In the genomic region with DNA sequence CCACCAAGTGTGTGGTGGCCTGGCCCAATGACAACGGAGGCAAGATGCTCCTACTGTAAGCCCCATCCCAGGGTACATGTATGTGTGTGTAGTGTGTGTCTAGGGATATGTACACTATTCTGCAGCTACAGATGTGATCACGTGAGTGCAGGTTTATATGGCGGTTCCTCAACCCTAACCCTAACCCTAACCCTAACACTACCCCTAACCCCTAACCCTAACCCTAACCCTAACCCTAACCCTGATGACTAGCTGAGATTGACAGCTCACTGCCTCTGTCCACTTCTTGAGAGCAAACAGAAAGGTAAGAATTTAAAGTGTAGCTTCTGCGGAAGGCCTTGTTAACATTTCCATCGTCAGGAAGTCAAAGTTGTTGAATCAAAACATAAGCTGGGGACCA, we compare ENCODE assay signal across 34 mouse cellular contexts. TPM values are rescaled to one million over a fixed set of nuclear protein-coding genes. Genes with fewer than 3 reads are reported as not detected.
"Had no signal": no experiment of that assay in that cellular context is flagged by ENCODE, and none has a peak within 500 bp of the region (broad histone marks: within the 10 kb centered on the region; RNA-seq: fewer than 3 reads in every experiment).

No protein-coding gene starts in this region.

- H3K27ac ChIP-seq: heart, adult 2 months; heart, embryonic 13.5 days; heart, embryonic 15.5 days; hindbrain, embryonic 13.5 days; hindbrain, embryonic 15.5 days; hindbrain, postnatal 0 days; intestine, embryonic 15.5 days; kidney, embryonic 15.5 days; kidney, postnatal 0 days; left cerebral cortex, adult 2 months; limb, embryonic 10.5 days; limb, embryonic 12.5 days; liver, embryonic 13.5 days had no signal

- H3K27me3 ChIP-seq: heart, embryonic 15.5 days; hindbrain, embryonic 15.5 days; intestine, embryonic 15.5 days; kidney, embryonic 15.5 days; liver, embryonic 13.5 days had no signal

- ATAC-seq: hindbrain, postnatal 0 days; intestine, embryonic 15.5 days had no signal

- H3K4me2 ChIP-seq: heart, embryonic 11.5 days; heart, embryonic 13.5 days; heart, embryonic 15.5 days; hindbrain, embryonic 13.5 days; hindbrain, embryonic 15.5 days; intestine, embryonic 15.5 days; kidney, embryonic 15.5 days; limb, embryonic 12.5 days; liver, embryonic 11.5 days; liver, embryonic 13.5 days had no signal

- H3K4me1 ChIP-seq: hindbrain, embryonic 13.5 days; hindbrain, embryonic 15.5 days; limb, embryonic 12.5 days had no signal

- H3K36me3 ChIP-seq: heart, embryonic 13.5 days; heart, embryonic 15.5 days; hindbrain, embryonic 13.5 days; hindbrain, embryonic 15.5 days; intestine, embryonic 15.5 days; kidney, embryonic 15.5 days; limb, embryonic 10.5 days; limb, embryonic 12.5 days; liver, embryonic 13.5 days had no signal

- DNase-seq: gastrocnemius, postnatal 14 days; gastrocnemius, postnatal 36 days; heart, adult 11 months; heart, adult 2 months; heart, postnatal 14 days; heart, postnatal 36 days; kidney, adult 11 months; kidney, adult 2 months; kidney, adult 9 months; kidney, postnatal 14 days; kidney, postnatal 36 days; layer of hippocampus, adult 9-11 months; layer of hippocampus, postnatal 36 days; liver; liver, embryonic 13.5 days had no signal

- H3K4me3 ChIP-seq: heart, adult 2 months; heart, embryonic 13.5 days; heart, embryonic 15.5 days; hindbrain, embryonic 13.5 days; hindbrain, embryonic 15.5 days; intestine, embryonic 15.5 days; kidney, embryonic 15.5 days; left cerebral cortex, adult 2 months; limb, embryonic 10.5 days; limb, embryonic 12.5 days; liver, embryonic 13.5 days had no signal

- H3K9ac ChIP-seq: heart, embryonic 13.5 days; heart, embryonic 15.5 days; hindbrain, embryonic 13.5 days; hindbrain, embryonic 15.5 days; intestine, embryonic 15.5 days; kidney, embryonic 15.5 days; limb, embryonic 12.5 days; liver, embryonic 13.5 days had no signal

- H3K9me3 ChIP-seq: heart, embryonic 13.5 days; heart, embryonic 15.5 days; hindbrain, embryonic 13.5 days; hindbrain, embryonic 15.5 days; intestine, embryonic 15.5 days; kidney, embryonic 15.5 days; limb, embryonic 10.5 days; limb, embryonic 12.5 days; liver, embryonic 13.5 days had no signal

RNA-seq across cellular contexts. Expression of a gene that starts 6.1 kb away (rescaled TPM):
- total RNA-seq: gastrocnemius, adult 18-20 months; gastrocnemius, adult 8-10 months; gastrocnemius, postnatal 14 days; gastrocnemius, postnatal 36 days; heart, adult 2 months; heart, postnatal 14 days; heart, postnatal 36 days; hematopoietic stem cell, adult 5-6 weeks; hindbrain, postnatal 0 days; layer of hippocampus, postnatal 36 days had no signal
- polyA plus RNA-seq: heart, adult 2 months; heart, embryonic 11.5 days; heart, embryonic 13.5 days; heart, embryonic 15.5 days; heart, postnatal 0 days; hindbrain, embryonic 11.5 days; hindbrain, embryonic 13.5 days; hindbrain, embryonic 15.5 days; kidney, adult 2 months; kidney, postnatal 0 days; limb, embryonic 10.5 days; limb, embryonic 12.5 days; limb, embryonic 14.5 days; liver, embryonic 11.5 days; liver, embryonic 13.5 days had no signal
